Mouse (Mus musculus) stomach, embryonic 15.5 days (tissue): ENCODE results near the gene Frmd4b. TPM values are rescaled to one million over a fixed set of nuclear protein-coding genes. Genes with fewer than 3 reads are reported as not detected.
"Not testable (repeated sequence)": the region's sequence is repeated elsewhere in the genome, so short reads cannot be mapped to it uniquely, and the experiment has no call there.

Experiments
- ATAC-seq: fragments of 200-750 bp; cut with Nextera tagmentation; 2 replicates; pipeline ENCODE4 v1.8.0; 2017; ENCODE audit warnings: low read depth, moderate number of reproducible peaks, moderate TSS enrichment; ENCODE audit not compliant: insufficient read depth, low FRiP score
- H3K27ac ChIP-seq: fragments of 300-500 bp; sonication (generic); 2 replicates; pipeline ENCODE4 v1.5.1; 2015; ENCODE audit warnings: mild to moderate bottlenecking, inconsistent platforms
- H3K27me3 ChIP-seq: fragments of 300-500 bp; sonication (generic); replicated peaks from 2 replicates; pipeline ENCODE4 v1.6.1; 2015; ENCODE audit warnings: inconsistent platforms
- H3K36me3 ChIP-seq: fragments of 300-500 bp; sonication (generic); 2 replicates; pipeline ENCODE4 v1.6.1; 2015; ENCODE audit warnings: inconsistent platforms
- H3K4me1 ChIP-seq: fragments of 300-500 bp; sonication (generic); 2 replicates; pipeline ENCODE4 v1.6.1; 2015; ENCODE audit warnings: inconsistent platforms
- H3K4me2 ChIP-seq: fragments of 300-500 bp; sonication (generic); 2 replicates; pipeline ENCODE4 v1.6.1; 2015; ENCODE audit warnings: mild to moderate bottlenecking, inconsistent platforms
- H3K4me3 ChIP-seq: fragments of 300-500 bp; sonication (generic); replicated peaks from 2 replicates; pipeline ENCODE4 v1.5.1; 2015; ENCODE audit warnings: inconsistent platforms
- H3K9ac ChIP-seq: fragments of 300-500 bp; sonication (generic); 2 replicates; pipeline ENCODE4 v1.6.1; 2015; ENCODE audit warnings: inconsistent platforms
- H3K9me3 ChIP-seq: fragments of 300-500 bp; sonication (generic); 2 replicates; pipeline ENCODE4 v1.6.1; 2016; ENCODE audit warnings: inconsistent platforms
- WGBS: fragments of 180-500 bp; shearing (Covaris S2); methylation state at CpG from one replicate; pipeline ENCODE4 v1.1.7; 2015; 5-methylcytosine and 5-hydroxymethylcytosine counted together
- polyA plus RNA-seq: library from polyadenylated mRNA; unstranded; fragments of >200 nt; fragmentation: Nextera tagmentation; extraction: Ambion mirVana; gene quantifications from 2 replicates; pipeline ENCODE4 v1.2.1, GENCODE M21; 2015

Gene Frmd4b
- polyA plus RNA-seq, 1 experiment from 2014 or later, result 14.6 TPM

- Histone ChIP-seq H3K27ac (no peak overlapping the region), H3K9me3 (no peaks in the 10 kb centered on the region), H3K27me3 (no peaks in the 10 kb centered on the region), H3K9ac (no peak overlapping the region), H3K4me2 (no peak overlapping the region), H3K4me1 (no peaks in the 10 kb centered on the region), H3K36me3 (no peaks in the 10 kb centered on the region), H3K4me3 (no peak overlapping the region)
- ATAC-seq, result no peak
- 53% methylated on average over 1 of the region's 1 CpGs for WGBS
Observed at GRCm38 (mm10) chr6:97370460-97370859, 246.9 kb downstream of the Frmd4b start.

- H3K36me3 ChIP-seq, result no peaks in the 10 kb centered on the region
- 85% methylated on average over 2 of the region's 2 CpGs for WGBS
- no peak overlapping the region for H3K27ac ChIP-seq
Observed at GRCm38 (mm10) chr6:97363846-97364245, 253.5 kb downstream of the Frmd4b start.

GRCm38 (mm10) chr6:97357606-97358005 is 259.7 kb downstream of the Frmd4b start:
- H3K27me3 ChIP-seq, H3K4me3 ChIP-seq, H3K9me3 ChIP-seq, H3K27ac ChIP-seq, ATAC-seq, H3K36me3 ChIP-seq, H3K4me1 ChIP-seq, H3K4me2 ChIP-seq, H3K9ac ChIP-seq: not testable (repeated sequence)
- WGBS, result 87% methylated on average over 4 of the region's 4 CpGs

More at GRCm38 (mm10) chr6:97363846-97364245, 253.5 kb downstream of the Frmd4b start:
- Histone ChIP-seq H3K27me3 (no peaks in the 10 kb centered on the region), H3K4me1 (no peaks in the 10 kb centered on the region), H3K9me3 (no peaks in the 10 kb centered on the region), H3K9ac (no peak overlapping the region), H3K4me3 (no peak overlapping the region), H3K4me2 (no peak overlapping the region)
- ATAC-seq, result no peak

GRCm38 (mm10) chr6:97356612-97357011 is 260.7 kb downstream of the Frmd4b start:
- no peaks in the 10 kb centered on the region for H3K27me3 ChIP-seq
- H3K4me1 ChIP-seq, result 0 out of 2 replicates have a peak, but pooled peaks cover 3% of the 10 kb centered on the region
- no peak overlapping the region for H3K9ac ChIP-seq
- H3K4me2 ChIP-seq, result no peak overlapping the region
- no peaks in the 10 kb centered on the region for H3K9me3 ChIP-seq
- H3K36me3 ChIP-seq, result no peaks in the 10 kb centered on the region
- ATAC-seq, result no peak
- no peak overlapping the region for H3K4me3 ChIP-seq
- H3K27ac ChIP-seq, result no peak overlapping the region
- 57% methylated on average over 7 of the region's 7 CpGs for WGBS

GRCm38 (mm10) chr6:97355141-97355540 is 262.2 kb downstream of the Frmd4b start:
- Histone ChIP-seq H3K27ac (peak overlapping the region; percentile 31; the same call in 1 of the 2 replicates), H3K27me3 (no peaks in the 10 kb centered on the region), H3K4me1 (0 out of 2 replicates have a peak, but pooled peaks cover 3% of the 10 kb centered on the region), H3K4me3 (no peak overlapping the region), H3K9ac (no peak overlapping the region), H3K9me3 (no peaks in the 10 kb centered on the region), H3K36me3 (no peaks in the 10 kb centered on the region), H3K4me2 (peak overlapping the region; percentile 38; the same call in 1 of the 2 replicates)
- peak; percentile 29; the same call in 1 of the 2 replicates for ATAC-seq
- 14% methylated on average over 8 of the region's 8 CpGs for WGBS

- H3K9ac ChIP-seq, result no peak overlapping the region
- peak overlapping the region; percentile 32 for H3K4me3 ChIP-seq
- no peak for ATAC-seq
Observed at GRCm38 (mm10) chr6:97353933-97354332, 263.4 kb downstream of the Frmd4b start.

GRCm38 (mm10) chr6:97353371-97353770 is 264.0 kb downstream of the Frmd4b start:
- H3K4me1 ChIP-seq, result 0 out of 2 replicates have a peak, but pooled peaks cover 11% of the 10 kb centered on the region
- ATAC-seq, result no peak
- H3K9ac ChIP-seq, result no peak overlapping the region
- H3K27ac ChIP-seq, result peak overlapping the region; percentile 79
- H3K27me3 ChIP-seq, result no peaks in the 10 kb centered on the region
- H3K36me3 ChIP-seq, result no peaks in the 10 kb centered on the region
- peak overlapping the region; percentile 38; the same call in 1 of the 2 replicates for H3K4me2 ChIP-seq
- no peaks in the 10 kb centered on the region for H3K9me3 ChIP-seq
- H3K4me3 ChIP-seq, result peak overlapping the region; percentile 32
- WGBS, result 26% methylated on average over 6 of the region's 6 CpGs

More at GRCm38 (mm10) chr6:97353933-97354332, 263.4 kb downstream of the Frmd4b start:
- no peaks in the 10 kb centered on the region for H3K27me3 ChIP-seq
- H3K27ac ChIP-seq, result peak overlapping the region; percentile 79
- 20% methylated on average over 5 of the region's 5 CpGs for WGBS
- H3K9me3 ChIP-seq, result no peaks in the 10 kb centered on the region
- peak overlapping the region; percentile 38 for H3K4me2 ChIP-seq
- H3K36me3 ChIP-seq, result no peaks in the 10 kb centered on the region
- 0 out of 2 replicates have a peak, but pooled peaks cover 11% of the 10 kb centered on the region for H3K4me1 ChIP-seq

- ATAC-seq, result no peak
- 30% methylated on average over 10 of the region's 10 CpGs for WGBS
- no peak overlapping the region for H3K9ac ChIP-seq
- no peaks in the 10 kb centered on the region for H3K36me3 ChIP-seq
- 0 out of 2 replicates have a peak, but pooled peaks cover 11% of the 10 kb centered on the region for H3K4me1 ChIP-seq
- peak overlapping the region; percentile 14; the same call in 1 of the 2 replicates for H3K27ac ChIP-seq
- H3K27me3 ChIP-seq, result no peaks in the 10 kb centered on the region
- peak overlapping the region; percentile 11 for H3K4me3 ChIP-seq
- no peaks in the 10 kb centered on the region for H3K9me3 ChIP-seq
- peak overlapping the region; percentile 32; the same call in 1 of the 2 replicates for H3K4me2 ChIP-seq
Observed at GRCm38 (mm10) chr6:97352505-97353154, 264.7 kb downstream of the Frmd4b start.

GRCm38 (mm10) chr6:97349355-97350138 is 267.8 kb downstream of the Frmd4b start:
- H3K27ac ChIP-seq, result peak overlapping the region; percentile 37; the same call in 1 of the 2 replicates

GRCm38 (mm10) chr6:97346932-97347331 is 270.4 kb downstream of the Frmd4b start:
- Histone ChIP-seq H3K9ac (no peak overlapping the region), H3K27me3 (no peaks in the 10 kb centered on the region), H3K4me1 (0 out of 2 replicates have a peak, but pooled peaks cover 8% of the 10 kb centered on the region), H3K9me3 (no peaks in the 10 kb centered on the region), H3K4me3 (no peak overlapping the region), H3K36me3 (no peaks in the 10 kb centered on the region), H3K27ac (peak overlapping the region; percentile 57), H3K4me2 (no peak overlapping the region)
- no peak for ATAC-seq
- WGBS, result 75% methylated on average over 1 of the region's 1 CpGs

More at GRCm38 (mm10) chr6:97349355-97350138, 267.8 kb downstream of the Frmd4b start:
- H3K4me1 ChIP-seq, result 0 out of 2 replicates have a peak, but pooled peaks cover 11% of the 10 kb centered on the region
- 24% methylated on average over 8 of the region's 8 CpGs for WGBS
- H3K9me3 ChIP-seq, result no peaks in the 10 kb centered on the region
- no peaks in the 10 kb centered on the region for H3K27me3 ChIP-seq
- no peaks in the 10 kb centered on the region for H3K36me3 ChIP-seq
- H3K9ac ChIP-seq, result no peak overlapping the region
- H3K4me3 ChIP-seq, result no peak overlapping the region
- ATAC-seq, result no peak
- H3K4me2 ChIP-seq, result 0 out of 2 replicates have a peak overlapping the region, but pooled peaks have one; percentile 2

- no peak for ATAC-seq
- Histone ChIP-seq H3K9me3 (no peaks in the 10 kb centered on the region), H3K27ac (peak overlapping the region; percentile 57), H3K36me3 (no peaks in the 10 kb centered on the region), H3K4me3 (no peak overlapping the region), H3K9ac (no peak overlapping the region), H3K27me3 (no peaks in the 10 kb centered on the region), H3K4me2 (no peak overlapping the region), H3K4me1 (0 out of 2 replicates have a peak, but pooled peaks cover 8% of the 10 kb centered on the region)
- 42% methylated on average over 10 of the region's 10 CpGs for WGBS
Observed at GRCm38 (mm10) chr6:97346527-97346926, 270.8 kb downstream of the Frmd4b start.
